Mouse (Mus musculus): ENCODE measurements around the gene Mettl7a1. TPM values are rescaled to one million over a fixed set of nuclear protein-coding genes. Genes with fewer than 3 reads are reported as not detected.
"Not testable (repeated sequence)": the region's sequence is repeated elsewhere in the genome, so short reads cannot be mapped to it uniquely, and the experiment has no call there.

Mettl7a1 gene
- polyA plus RNA-seq, 1 experiment from 2014 or later = 3.5 TPM

DNA sequence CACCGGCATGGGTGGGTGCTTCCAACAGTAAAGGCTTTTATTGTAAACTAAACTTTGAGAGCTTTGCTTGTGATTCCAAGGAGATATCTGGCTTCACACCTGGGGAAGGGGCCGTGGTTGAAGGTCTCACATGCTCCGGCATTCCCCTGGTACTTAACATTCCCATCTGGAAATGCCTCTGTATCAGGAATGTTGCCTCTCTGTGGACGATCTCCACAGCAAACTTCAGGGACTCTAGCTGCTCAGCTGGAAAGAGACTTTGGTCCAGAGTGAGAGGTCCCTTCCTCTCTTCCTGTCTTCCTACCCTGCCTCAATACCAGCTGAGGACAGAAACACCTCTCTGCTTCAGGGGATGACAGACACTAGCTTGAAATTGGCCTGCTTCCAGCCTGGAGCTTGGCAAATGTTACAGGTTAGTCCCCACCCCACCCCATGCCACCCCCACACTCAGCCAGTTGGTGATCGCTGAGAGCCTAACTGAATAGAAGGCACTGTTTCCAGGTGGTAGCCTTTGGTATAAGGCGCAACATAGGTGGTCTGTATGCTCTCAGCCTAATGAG, 47.6 kb downstream of the Mettl7a1 start:
- no peaks in the 10 kb centered on the region for H3K27me3 ChIP-seq (replicated peaks; ENCODE audit: control insufficient read depth, insufficient read depth, low read length)
- H3K9me3 ChIP-seq (ENCODE audit: control insufficient read depth, low read length) = no peaks in the 10 kb centered on the region
- 82% methylated on average over 6 of the region's 6 CpGs for WGBS
- no peak for ATAC-seq
- H3K9ac ChIP-seq (ENCODE audit: low read depth, low read length) = no peak overlapping the region
- H3K27ac ChIP-seq (ENCODE audit: low read depth, low read length) = no peak overlapping the region
- H3K4me1 ChIP-seq (ENCODE audit: control insufficient read depth, insufficient read depth, low read depth, low read length) = no peaks in the 10 kb centered on the region
- no peak overlapping the region for H3K4me2 ChIP-seq (ENCODE audit: low read length)
- no peak overlapping the region for H3K4me3 ChIP-seq (ENCODE audit: low read length)
- H3K36me3 ChIP-seq (ENCODE audit: control insufficient read depth, insufficient read depth, low read length) = no peaks in the 10 kb centered on the region

DNA sequence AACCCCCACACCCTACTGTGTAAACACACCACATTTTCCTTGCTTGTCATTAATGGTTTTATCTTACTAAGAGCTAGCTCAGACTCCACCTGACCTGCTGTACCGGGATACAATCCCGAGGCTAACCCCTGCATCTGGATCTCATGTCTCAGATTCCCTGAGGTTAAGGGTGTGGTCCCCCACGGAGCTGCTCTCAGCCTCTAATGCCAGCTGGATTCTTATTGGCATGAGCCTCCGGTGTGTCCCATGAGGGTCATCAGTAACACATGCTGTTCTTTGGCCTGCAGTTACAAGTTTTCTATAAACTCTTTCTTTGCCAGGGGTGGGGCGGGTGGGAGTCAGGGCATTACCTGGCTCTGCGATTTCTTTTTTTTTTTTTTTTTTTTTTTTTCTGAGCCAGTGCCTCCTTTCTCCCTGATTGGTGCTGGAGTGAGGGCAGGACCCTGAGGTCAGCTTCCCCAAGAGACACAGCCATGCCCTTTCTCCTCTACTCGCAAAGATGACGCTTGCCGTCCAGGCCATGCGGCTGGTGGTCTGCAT, 48.8 kb downstream of the Mettl7a1 start, which contains the start of the genes Methig1 and Mettl7a2:
TSS of gene Methig1 (plus strand) at position 439 of the 540 bp plus-strand sequence.
TSS of gene Mettl7a2 (plus strand) at position 490 of the 540 bp plus-strand sequence.
- H3K36me3 ChIP-seq (ENCODE audit: control insufficient read depth, insufficient read depth, low read length) = no peaks in the 10 kb centered on the region
- H3K9ac ChIP-seq (ENCODE audit: low read depth, low read length) = no peak within 1 kb of the TSS
- H3K4me2 ChIP-seq (ENCODE audit: low read length) = no peak within 1 kb of the TSS
- H3K27ac ChIP-seq (ENCODE audit: low read depth, low read length) = no peak within 1 kb of the TSS
- 84% methylated on average over 10 of the region's 10 CpGs for WGBS
- no peaks in the 10 kb centered on the region for H3K9me3 ChIP-seq (ENCODE audit: control insufficient read depth, low read length)
- no peaks in the 10 kb centered on the region for H3K4me1 ChIP-seq (ENCODE audit: control insufficient read depth, insufficient read depth, low read depth, low read length)
- H3K27me3 ChIP-seq (replicated peaks; ENCODE audit: control insufficient read depth, insufficient read depth, low read length) = no peaks in the 10 kb centered on the region
- no peak for ATAC-seq
- no peak within 1 kb of the TSS for H3K4me3 ChIP-seq (ENCODE audit: low read length)

DNA sequence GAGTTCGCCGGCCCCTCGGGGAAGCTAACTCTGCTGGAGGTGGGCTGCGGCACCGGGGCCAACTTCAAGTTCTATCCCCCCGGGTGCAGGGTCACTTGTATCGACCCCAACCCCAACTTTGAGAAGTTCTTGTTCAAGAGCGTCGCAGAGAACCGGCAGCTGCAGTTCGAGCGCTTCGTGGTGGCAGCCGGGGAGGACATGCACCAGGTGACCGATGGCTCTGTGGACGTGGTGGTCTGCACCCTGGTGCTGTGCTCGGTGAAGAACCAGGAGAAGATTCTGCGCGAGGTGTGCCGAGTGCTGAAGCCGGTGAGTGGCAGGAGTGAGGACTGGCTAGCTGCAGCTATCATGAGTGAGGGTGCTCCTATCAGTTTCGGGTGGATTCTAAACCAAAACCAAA, 49.5 kb downstream of the Mettl7a1 start:
- H3K4me2 ChIP-seq (ENCODE audit: low read length); H3K4me1 ChIP-seq (ENCODE audit: control insufficient read depth, insufficient read depth, low read depth, low read length); H3K36me3 ChIP-seq (ENCODE audit: control insufficient read depth, insufficient read depth, low read length); H3K27me3 ChIP-seq (replicated peaks; ENCODE audit: control insufficient read depth, insufficient read depth, low read length); H3K4me3 ChIP-seq (ENCODE audit: low read length); H3K27ac ChIP-seq (ENCODE audit: low read depth, low read length); H3K9ac ChIP-seq (ENCODE audit: low read depth, low read length); H3K9me3 ChIP-seq (ENCODE audit: control insufficient read depth, low read length); ATAC-seq: not testable (repeated sequence)
- 94% methylated on average over 10 of the region's 22 CpGs for WGBS

DNA sequence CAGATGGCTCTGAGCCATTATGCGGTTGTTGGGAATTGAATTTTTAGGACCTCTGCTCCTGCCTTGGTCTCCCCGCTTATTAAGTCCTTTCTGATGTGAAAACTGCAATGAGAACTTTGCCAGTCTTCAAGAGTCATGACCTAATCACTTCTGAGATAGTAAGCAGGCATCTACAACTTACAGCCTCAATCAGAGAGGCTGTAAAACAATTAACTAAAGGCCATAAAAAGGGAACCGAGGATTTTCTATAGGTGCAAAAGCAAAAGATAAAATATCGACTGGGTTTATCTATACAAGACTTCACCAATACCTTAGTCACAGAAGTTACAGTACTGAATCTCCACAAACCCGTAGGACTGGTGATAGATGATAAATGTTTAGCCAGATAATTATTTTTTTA, 51.9 kb downstream of the Mettl7a1 start:
- Histone ChIP-seq H3K27me3 (replicated peaks; ENCODE audit: control insufficient read depth, insufficient read depth, low read length) (no peaks in the 10 kb centered on the region), H3K9ac (ENCODE audit: low read depth, low read length) (no peak overlapping the region), H3K36me3 (ENCODE audit: control insufficient read depth, insufficient read depth, low read length) (no peaks in the 10 kb centered on the region), H3K9me3 (ENCODE audit: control insufficient read depth, low read length) (no peaks in the 10 kb centered on the region), H3K4me3 (ENCODE audit: low read length) (no peak overlapping the region), H3K27ac (ENCODE audit: low read depth, low read length) (no peak overlapping the region), H3K4me1 (ENCODE audit: control insufficient read depth, insufficient read depth, low read depth, low read length) (no peaks in the 10 kb centered on the region), H3K4me2 (ENCODE audit: low read length) (no peak overlapping the region)
- 86% methylated on average over 5 of the region's 5 CpGs for WGBS
- ATAC-seq = no peak

DNA sequence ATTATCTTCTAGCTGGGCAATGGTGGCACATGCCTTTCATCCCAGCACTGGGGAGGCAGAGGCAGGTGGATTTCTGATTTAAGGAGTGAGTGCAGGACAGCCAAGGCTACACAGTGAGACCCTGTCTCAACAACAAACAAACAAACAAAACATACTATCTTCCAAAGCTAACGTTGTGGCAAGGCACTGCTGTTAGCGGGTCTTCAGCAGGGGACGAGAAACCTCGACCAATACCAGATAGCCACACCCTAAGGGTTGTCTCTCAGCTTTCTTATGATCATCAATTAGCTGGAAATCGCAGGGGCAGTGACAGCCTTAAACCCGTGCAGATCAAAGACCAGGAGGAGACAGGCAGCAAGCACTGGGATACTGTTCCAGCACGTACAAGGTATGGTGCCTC, 60.3 kb downstream of the Mettl7a1 start, which contains the start of gene Higd1c:
TSS of gene Higd1c (plus strand) at position 301 of the 400 bp plus-strand sequence.
- Histone ChIP-seq H3K4me1 (ENCODE audit: control insufficient read depth, insufficient read depth, low read depth, low read length) (no peaks in the 10 kb centered on the region), H3K36me3 (ENCODE audit: control insufficient read depth, insufficient read depth, low read length) (no peaks in the 10 kb centered on the region), H3K4me3 (ENCODE audit: low read length) (no peak within 1 kb of the TSS), H3K4me2 (ENCODE audit: low read length) (no peak within 1 kb of the TSS), H3K9me3 (ENCODE audit: control insufficient read depth, low read length) (no peaks in the 10 kb centered on the region), H3K27ac (ENCODE audit: low read depth, low read length) (no peak within 1 kb of the TSS), H3K27me3 (replicated peaks; ENCODE audit: control insufficient read depth, insufficient read depth, low read length) (no peaks in the 10 kb centered on the region), H3K9ac (ENCODE audit: low read depth, low read length) (no peak within 1 kb of the TSS)
- no peak for ATAC-seq
- 71% methylated on average over 7 of the region's 7 CpGs for WGBS

DNA sequence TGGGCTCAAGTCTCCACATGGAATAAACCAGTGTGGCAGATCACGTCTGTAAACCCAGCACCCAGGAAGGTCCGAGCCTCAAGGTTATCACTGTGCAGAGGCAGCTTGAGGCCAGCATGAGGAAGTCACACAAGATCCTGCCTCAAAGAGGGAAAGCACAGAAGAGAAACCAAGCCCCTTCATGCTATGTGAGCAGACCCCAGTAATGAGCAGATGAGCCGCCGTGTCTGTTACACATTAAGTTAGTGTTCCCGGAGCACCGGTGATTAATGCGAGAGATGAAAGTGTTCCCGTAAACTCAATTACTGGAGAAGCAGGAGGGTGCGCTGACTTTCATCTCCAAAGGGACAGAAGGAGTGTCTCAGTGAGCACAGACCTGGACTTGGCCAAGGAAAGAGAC, 62.0 kb downstream of the Mettl7a1 start:
- not testable (repeated sequence) for H3K36me3 ChIP-seq (ENCODE audit: control insufficient read depth, insufficient read depth, low read length); H3K27me3 ChIP-seq (replicated peaks; ENCODE audit: control insufficient read depth, insufficient read depth, low read length); H3K4me2 ChIP-seq (ENCODE audit: low read length); ATAC-seq; H3K4me3 ChIP-seq (ENCODE audit: low read length); H3K9me3 ChIP-seq (ENCODE audit: control insufficient read depth, low read length); H3K9ac ChIP-seq (ENCODE audit: low read depth, low read length); H3K27ac ChIP-seq (ENCODE audit: low read depth, low read length); H3K4me1 ChIP-seq (ENCODE audit: control insufficient read depth, insufficient read depth, low read depth, low read length)
- WGBS = 53% methylated on average over 9 of the region's 9 CpGs

DNA sequence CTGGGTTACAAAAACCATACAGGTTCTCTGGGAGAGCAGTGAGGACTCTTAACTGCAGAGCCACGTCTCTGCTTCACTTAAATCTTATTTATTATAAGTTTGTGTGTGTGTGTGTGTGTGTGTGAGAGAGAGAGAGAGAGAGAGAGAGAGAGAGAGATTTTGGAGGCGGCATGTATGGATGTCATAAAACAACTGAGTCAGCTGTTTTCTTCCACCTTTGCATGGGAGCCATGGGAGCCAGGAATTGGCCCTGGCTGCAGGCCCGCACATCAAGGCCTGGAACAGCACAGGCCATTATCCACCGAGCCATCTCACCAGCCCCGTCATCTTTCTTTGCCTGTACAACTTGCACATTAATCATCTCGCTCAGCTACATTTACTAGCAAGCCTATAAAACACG, 63.2 kb downstream of the Mettl7a1 start:
- ATAC-seq = no peak
- no peak overlapping the region for H3K9ac ChIP-seq (ENCODE audit: low read depth, low read length)
- 72% methylated on average over 7 of the region's 7 CpGs for WGBS
- H3K4me1 ChIP-seq (ENCODE audit: control insufficient read depth, insufficient read depth, low read depth, low read length) = no peaks in the 10 kb centered on the region
- H3K4me2 ChIP-seq (ENCODE audit: low read length) = no peak overlapping the region
- H3K9me3 ChIP-seq (ENCODE audit: control insufficient read depth, low read length) = no peaks in the 10 kb centered on the region
- H3K27me3 ChIP-seq (replicated peaks; ENCODE audit: control insufficient read depth, insufficient read depth, low read length) = no peaks in the 10 kb centered on the region
- H3K4me3 ChIP-seq (ENCODE audit: low read length) = no peak overlapping the region
- no peak overlapping the region for H3K27ac ChIP-seq (ENCODE audit: low read depth, low read length)
- H3K36me3 ChIP-seq (ENCODE audit: control insufficient read depth, insufficient read depth, low read length) = no peaks in the 10 kb centered on the region

DNA sequence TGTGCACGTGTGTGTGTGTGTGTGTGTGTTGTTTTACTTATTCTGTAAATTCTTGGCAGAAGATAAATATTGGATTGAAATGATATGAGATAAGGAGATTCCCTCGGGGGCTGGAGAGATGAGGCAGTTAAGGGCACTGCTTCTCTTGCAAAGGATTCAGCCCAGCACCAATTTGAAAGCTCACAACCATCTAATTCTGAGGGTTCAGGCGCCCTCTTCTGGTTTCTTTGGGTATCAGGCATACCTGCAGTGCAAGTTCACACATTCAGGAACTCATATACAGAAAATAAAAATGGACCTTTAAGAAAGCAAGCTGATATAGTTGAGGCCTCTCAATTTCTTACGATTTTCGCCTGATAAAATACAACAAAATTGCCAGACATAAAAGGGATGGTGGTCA, 71.1 kb downstream of the Mettl7a1 start:
- H3K4me3 ChIP-seq (ENCODE audit: low read length) = no peak overlapping the region
- H3K4me2 ChIP-seq (ENCODE audit: low read length) = no peak overlapping the region
- no peaks in the 10 kb centered on the region for H3K27me3 ChIP-seq (replicated peaks; ENCODE audit: control insufficient read depth, insufficient read depth, low read length)
- peaks cover 3% of the 10 kb centered on the region; the same call in 1 of the 2 replicates for H3K9me3 ChIP-seq (ENCODE audit: control insufficient read depth, low read length)
- no peak overlapping the region for H3K27ac ChIP-seq (ENCODE audit: low read depth, low read length)
- H3K36me3 ChIP-seq (ENCODE audit: control insufficient read depth, insufficient read depth, low read length) = no peaks in the 10 kb centered on the region
- H3K4me1 ChIP-seq (ENCODE audit: control insufficient read depth, insufficient read depth, low read depth, low read length) = no peaks in the 10 kb centered on the region
- 34% methylated on average over 5 of the region's 5 CpGs for WGBS
- no peak overlapping the region for H3K9ac ChIP-seq (ENCODE audit: low read depth, low read length)
- ATAC-seq = no peak

DNA sequence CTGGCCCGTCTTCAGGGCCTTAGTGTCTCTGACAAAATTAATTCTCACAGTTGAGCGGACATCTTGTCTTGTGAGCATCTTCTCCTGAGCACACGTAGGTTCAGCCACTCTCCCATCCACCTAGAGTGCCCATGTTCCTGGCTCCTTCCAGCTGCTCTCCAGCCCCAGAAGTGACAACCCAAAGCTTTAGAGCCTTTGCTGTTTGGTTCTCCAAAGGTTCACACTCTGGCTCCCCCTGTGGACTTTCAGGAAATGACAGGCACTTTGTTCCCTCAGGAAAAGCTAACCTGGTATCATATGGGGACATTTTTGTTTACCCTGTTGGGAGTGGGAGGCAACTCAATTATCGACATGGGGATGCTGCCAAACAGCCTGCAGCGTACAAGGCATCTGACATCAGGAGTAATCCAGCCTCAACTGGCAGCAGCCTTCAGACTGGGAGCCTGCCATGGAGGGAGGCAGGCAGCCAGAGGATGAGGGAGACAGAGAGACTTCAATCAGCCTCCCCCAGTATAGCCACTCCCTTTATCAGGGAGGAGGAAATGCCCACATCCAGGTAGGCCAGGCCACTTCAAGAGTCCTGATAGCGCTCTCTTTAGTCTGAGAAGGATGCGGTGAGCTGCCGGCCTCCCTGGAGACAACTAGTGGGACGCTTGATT, 74.0 kb downstream of the Mettl7a1 start:
- H3K9me3 ChIP-seq (ENCODE audit: control insufficient read depth, low read length); H3K9ac ChIP-seq (ENCODE audit: low read depth, low read length); H3K4me3 ChIP-seq (ENCODE audit: low read length); H3K27me3 ChIP-seq (replicated peaks; ENCODE audit: control insufficient read depth, insufficient read depth, low read length); ATAC-seq; H3K4me2 ChIP-seq (ENCODE audit: low read length); H3K27ac ChIP-seq (ENCODE audit: low read depth, low read length); H3K4me1 ChIP-seq (ENCODE audit: control insufficient read depth, insufficient read depth, low read depth, low read length); H3K36me3 ChIP-seq (ENCODE audit: control insufficient read depth, insufficient read depth, low read length): not testable (repeated sequence)
- 26% methylated on average over 3 of the region's 9 CpGs for WGBS
